In the genomic region with DNA sequence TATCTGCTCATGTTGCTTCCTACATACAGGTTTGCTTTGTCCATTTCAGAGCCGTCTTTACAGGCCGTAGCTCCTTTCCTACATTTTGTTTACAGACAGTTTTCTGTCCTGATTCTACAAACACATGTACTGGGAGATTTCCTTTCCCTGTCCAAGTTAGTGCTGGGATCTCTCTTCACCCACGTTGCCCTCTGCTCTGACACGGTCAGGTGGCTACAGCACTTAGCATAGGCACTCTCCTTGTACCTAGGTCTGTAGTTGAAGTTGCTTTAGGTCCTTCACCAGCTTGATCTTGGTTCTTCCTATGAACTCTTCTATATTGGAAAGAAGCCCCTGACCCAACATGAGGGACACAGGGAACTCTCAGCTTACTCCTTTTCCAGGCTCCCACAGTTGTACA, we compare ENCODE assay signal across 23 mouse cellular contexts.
"Had no signal": no experiment of that assay in that cellular context is flagged by ENCODE, and none has a peak within 500 bp of the region (broad histone marks: within the 10 kb centered on the region; RNA-seq: fewer than 3 reads in every experiment).

No protein-coding gene starts in this region.

- H3K9me3 ChIP-seq: heart, embryonic 13.5 days; heart, embryonic 15.5 days; hindbrain, embryonic 13.5 days; hindbrain, embryonic 15.5 days; limb, embryonic 13.5 days; limb, embryonic 15.5 days; liver, embryonic 12.5 days had no signal

- H3K27ac ChIP-seq: heart, adult 2 months; heart, embryonic 13.5 days; heart, embryonic 15.5 days; hindbrain, embryonic 13.5 days; hindbrain, embryonic 15.5 days; hindbrain, postnatal 0 days; limb, embryonic 13.5 days; limb, embryonic 15.5 days; liver, embryonic 12.5 days; liver, embryonic 14.5 days had no signal

- H3K4me2 ChIP-seq: heart, embryonic 11.5 days; heart, embryonic 13.5 days; heart, embryonic 15.5 days; hindbrain, embryonic 13.5 days; hindbrain, embryonic 15.5 days; limb, embryonic 13.5 days; limb, embryonic 15.5 days; liver, embryonic 12.5 days had no signal

- DNase-seq: forebrain, postnatal 0 days; gastrocnemius, postnatal 14 days; gastrocnemius, postnatal 36 days; heart, adult 11 months; heart, adult 2 months; heart, postnatal 14 days; heart, postnatal 36 days; kidney, adult 18-20 months; kidney, postnatal 10 days; layer of hippocampus, adult 9-11 months; layer of hippocampus, postnatal 36 days; left cerebral cortex, postnatal 4 days had no signal

- H3K4me3 ChIP-seq: heart, adult 2 months; heart, embryonic 13.5 days; heart, embryonic 15.5 days; hindbrain, embryonic 13.5 days; hindbrain, embryonic 15.5 days; limb, embryonic 13.5 days; limb, embryonic 15.5 days; liver, embryonic 12.5 days had no signal

- ATAC-seq: forebrain, postnatal 0 days; hindbrain, postnatal 0 days; intestine, embryonic 16.5 days; liver, embryonic 12.5 days had no signal

- H3K27me3 ChIP-seq: heart, embryonic 13.5 days; heart, embryonic 15.5 days; hindbrain, embryonic 13.5 days; hindbrain, embryonic 15.5 days; limb, embryonic 13.5 days; limb, embryonic 15.5 days; liver, embryonic 12.5 days had no signal

- H3K4me1 ChIP-seq: heart, embryonic 13.5 days; hindbrain, embryonic 13.5 days; hindbrain, embryonic 15.5 days; limb, embryonic 13.5 days; limb, embryonic 15.5 days; liver, embryonic 12.5 days had no signal

- H3K9ac ChIP-seq: forebrain, postnatal 0 days; heart, embryonic 13.5 days; heart, embryonic 15.5 days; hindbrain, embryonic 13.5 days; hindbrain, embryonic 15.5 days; limb, embryonic 13.5 days; limb, embryonic 15.5 days; liver, embryonic 12.5 days; liver, embryonic 14.5 days had no signal
